In the genomic region with DNA sequence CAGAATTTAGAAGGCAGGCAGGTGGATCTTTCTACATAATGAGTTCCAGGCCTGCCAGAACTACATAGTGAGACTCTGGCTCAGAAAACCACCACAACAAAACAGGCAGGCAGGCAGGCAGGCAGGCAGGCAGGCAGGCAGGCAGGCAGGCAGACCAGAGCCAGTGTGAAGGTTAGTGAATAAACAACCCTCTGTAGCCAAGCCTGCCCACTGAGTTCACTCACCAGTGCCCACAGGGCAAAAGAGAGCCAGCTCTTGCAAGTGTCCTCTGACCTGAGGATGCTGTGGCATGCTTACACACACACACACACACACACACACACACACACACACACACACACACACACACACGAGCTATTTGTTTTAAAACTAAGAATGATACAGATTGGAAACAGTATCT, we compare ENCODE assay signal across 19 mouse cellular contexts. TPM values are rescaled to one million over a fixed set of nuclear protein-coding genes. Genes with fewer than 3 reads are reported as not detected.
"Had no signal": no experiment of that assay in that cellular context is flagged by ENCODE, and none has a peak within 500 bp of the region (broad histone marks: within the 10 kb centered on the region; RNA-seq: fewer than 3 reads in every experiment).

No protein-coding gene starts in this region.

- H3K27ac ChIP-seq: midbrain, embryonic 10.5 days; midbrain, embryonic 12.5 days; neural tube, embryonic 13.5 days; neural tube, embryonic 15.5 days had no signal

- H3K9ac ChIP-seq: lung, embryonic 14.5 days; midbrain, embryonic 12.5 days; neural tube, embryonic 13.5 days; neural tube, embryonic 15.5 days had no signal

- H3K4me3 ChIP-seq: midbrain, embryonic 10.5 days; midbrain, embryonic 12.5 days; myocyte; neural tube, embryonic 13.5 days; neural tube, embryonic 15.5 days had no signal

- H3K27me3 ChIP-seq: midbrain, embryonic 12.5 days; neural tube, embryonic 13.5 days; neural tube, embryonic 15.5 days had no signal

- DNase-seq: lung, adult 18-20 months; lung, embryonic 14.5 days; lung, postnatal 10 days; lung, postnatal 4 days; midbrain, embryonic 14.5 days; retina, postnatal 1 day; right cerebral cortex, adult 18-20 months; right cerebral cortex, postnatal 25 days; right cerebral cortex, postnatal 4 days; spleen, adult 18-20 months; thymus, adult 18-20 months; thymus, postnatal 14 days; thymus, postnatal 36 days had no signal

- H3K4me1 ChIP-seq: midbrain, embryonic 12.5 days; neural tube, embryonic 13.5 days; neural tube, embryonic 15.5 days had no signal

RNA-seq across cellular contexts. Expression of a gene that starts 46.0 kb away (rescaled TPM):
- total RNA-seq: megakaryocyte-erythroid progenitor cell, adult 5-6 weeks had no signal
